Mouse (Mus musculus): ENCODE results near the gene Cyp2c55.

Gene Cyp2c55

DNA sequence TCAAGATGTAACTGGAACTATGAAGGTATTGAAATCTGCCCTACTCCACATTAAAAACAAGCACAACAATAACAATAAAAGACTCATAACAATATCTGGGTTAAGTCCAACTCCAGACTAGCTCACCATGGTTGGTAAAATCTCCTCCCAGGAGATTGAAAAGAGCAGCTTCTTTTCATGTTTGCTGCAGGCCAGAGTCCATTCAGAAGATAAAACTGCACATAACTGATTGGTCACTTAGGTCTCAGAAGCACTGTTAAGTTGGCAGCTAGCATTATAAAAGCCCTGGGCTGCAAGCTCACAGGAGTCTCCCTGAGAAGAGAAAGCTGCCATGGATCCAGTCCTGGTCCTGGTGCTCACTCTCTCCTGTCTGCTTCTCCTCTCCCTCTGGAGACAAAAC is at the start of gene Cyp2c55:
TSS of gene Cyp2c55 (plus strand) at position 305 of the 400 bp plus-strand sequence.
- in situ Hi-C loops (cut with MboI, MseI), result no loop called here

DNA sequence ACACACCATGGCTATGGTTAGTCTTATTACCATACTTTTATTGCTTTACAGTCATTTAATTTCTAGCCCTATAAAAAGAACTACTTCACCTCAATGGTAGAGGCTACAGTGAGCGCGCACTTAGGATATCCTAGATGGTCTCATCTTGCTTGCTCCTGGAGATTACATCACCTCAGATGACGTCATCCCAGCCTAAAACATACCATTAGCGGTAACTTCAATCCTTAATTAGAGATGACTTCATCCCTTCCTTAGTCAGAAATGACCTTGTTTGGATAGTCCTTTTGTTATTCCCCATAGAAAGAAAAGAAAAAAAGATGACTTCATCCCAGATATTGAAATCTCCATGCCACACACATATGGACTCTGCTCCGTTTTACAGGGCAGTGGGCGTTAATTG is 36.1 kb upstream of the Cyp2c55 start:
- in situ Hi-C loops (cut with MboI, MseI), result no loop called here

DNA sequence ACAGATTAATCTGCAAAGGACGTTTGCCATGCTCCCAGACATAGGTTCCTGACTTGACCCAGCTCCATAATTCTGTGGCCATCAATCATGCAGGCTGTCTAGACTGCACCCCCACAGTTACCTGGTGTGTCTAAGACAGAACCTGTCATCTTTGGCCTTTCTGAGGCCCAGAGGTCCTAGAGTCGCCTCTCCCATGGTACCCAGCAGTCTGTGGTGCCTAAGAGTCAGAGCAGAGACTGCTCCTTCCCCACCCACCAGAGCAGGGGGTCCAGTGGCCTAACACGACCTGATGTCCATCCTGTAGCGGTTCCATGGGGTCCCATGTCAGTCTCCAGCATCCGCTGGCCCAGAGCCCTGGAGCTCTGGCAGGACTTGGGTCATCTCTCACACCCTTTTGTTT is 34.2 kb upstream of the Cyp2c55 start:
- in situ Hi-C loops (cut with MboI, MseI), result no loop called here

DNA sequence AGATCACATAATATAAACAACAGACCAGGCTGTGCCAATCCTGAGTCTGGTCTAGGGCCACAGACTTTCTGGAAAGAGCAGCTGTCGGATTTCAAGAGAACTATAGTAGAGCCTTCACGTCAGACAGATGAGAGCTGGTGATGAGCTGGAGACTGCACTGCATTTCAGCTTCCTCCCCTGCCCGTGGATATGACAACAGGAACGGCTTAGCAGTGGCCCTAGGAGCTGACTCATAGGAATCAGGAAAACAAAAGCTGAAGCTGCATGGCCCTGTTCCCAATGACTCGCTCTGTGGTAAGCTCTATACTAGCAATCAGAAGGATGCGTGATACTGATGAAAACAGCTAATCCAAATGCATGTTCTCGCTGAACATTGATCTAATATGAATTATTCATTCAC is 33.2 kb upstream of the Cyp2c55 start:
- in situ Hi-C loops (cut with MboI, MseI), result no loop called here

DNA sequence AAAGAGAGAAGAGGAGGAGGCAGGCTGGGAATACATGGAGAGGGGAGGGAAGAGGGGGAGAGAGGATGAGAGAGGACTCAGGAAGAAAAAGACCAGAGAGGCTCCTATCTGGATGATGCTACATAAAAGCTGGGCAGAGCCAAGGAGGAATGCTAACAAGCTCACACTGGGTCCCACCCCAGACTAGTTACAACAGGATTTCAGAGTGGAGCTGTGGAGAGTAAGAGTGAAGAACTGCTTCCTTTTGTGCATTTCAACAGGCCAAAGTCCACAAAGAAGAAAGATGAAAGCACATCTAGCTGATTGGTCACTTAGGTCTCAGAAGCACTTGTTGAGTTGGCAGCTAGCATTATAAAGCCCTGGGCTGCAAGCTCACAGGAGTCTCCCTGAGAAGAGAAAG is 30.6 kb upstream of the Cyp2c55 start:
- in situ Hi-C loops (cut with MboI, MseI), result loop anchor here (5.0 kb wide), 1 partner anchor 49 kb away; no protein-coding TSS in a partner anchor

DNA sequence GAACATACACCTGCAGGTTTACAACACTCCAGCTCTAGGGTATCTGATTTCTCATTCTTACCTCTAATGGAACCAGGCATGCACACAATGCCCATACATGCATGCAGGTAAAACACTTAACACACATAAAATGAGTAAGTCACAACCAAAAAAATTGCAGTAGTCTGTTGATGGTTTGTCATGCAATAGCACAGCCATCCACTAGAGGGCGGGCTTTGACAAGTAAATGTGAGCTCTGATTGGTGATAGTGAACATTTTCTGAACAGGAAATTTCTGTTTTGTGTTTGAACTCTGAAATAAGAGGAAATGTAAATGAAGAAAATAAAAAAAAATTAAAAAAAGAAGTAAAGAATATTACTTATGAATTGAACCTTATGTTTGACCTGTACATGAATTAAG is 24.9 kb upstream of the Cyp2c55 start:
- in situ Hi-C loops (cut with MboI, MseI), result loop anchor here (5.0 kb wide), 1 partner anchor 1245 kb away; no protein-coding TSS in a partner anchor

DNA sequence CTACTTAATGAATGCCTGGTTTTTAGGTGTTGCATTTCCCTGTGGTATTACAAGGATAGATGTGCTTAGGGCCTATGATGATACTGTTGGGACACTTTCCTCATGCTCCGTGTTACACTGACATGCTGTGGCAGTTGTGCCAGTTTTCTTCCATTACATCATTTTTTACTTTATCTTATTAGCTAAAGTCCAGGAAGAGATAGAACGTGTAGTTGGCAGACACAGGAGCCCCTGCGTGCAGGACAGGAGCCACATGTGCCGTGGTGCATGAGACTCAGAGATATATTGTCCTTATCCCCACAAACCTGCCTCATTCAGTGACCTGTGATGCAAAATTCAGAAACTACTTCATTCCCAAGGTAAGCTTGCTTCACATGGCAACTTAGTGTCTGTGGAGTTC is 8.6 kb upstream of the Cyp2c55 start:
- in situ Hi-C loops (cut with MboI, MseI), result no loop called here

DNA sequence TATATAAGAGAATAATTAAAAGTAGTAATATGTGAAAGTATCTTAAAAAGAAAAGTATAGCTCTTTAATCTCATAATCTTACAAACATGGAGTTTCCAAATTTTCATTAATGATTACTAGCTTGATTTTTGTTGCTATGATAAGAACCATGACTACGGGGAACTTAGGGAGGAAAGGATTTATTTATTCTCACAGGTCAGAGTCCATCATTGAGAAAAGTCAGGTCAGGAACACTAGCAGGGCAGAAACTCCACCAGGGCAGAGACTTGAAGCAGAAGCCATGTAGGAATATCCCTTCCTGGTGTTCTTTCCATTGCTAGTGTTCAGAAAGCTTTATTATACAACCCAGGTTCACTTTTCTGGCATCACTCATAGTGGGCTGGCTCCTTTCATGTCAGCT is 8.1 kb upstream of the Cyp2c55 start:
- in situ Hi-C loops (cut with MboI, MseI), result no loop called here

DNA sequence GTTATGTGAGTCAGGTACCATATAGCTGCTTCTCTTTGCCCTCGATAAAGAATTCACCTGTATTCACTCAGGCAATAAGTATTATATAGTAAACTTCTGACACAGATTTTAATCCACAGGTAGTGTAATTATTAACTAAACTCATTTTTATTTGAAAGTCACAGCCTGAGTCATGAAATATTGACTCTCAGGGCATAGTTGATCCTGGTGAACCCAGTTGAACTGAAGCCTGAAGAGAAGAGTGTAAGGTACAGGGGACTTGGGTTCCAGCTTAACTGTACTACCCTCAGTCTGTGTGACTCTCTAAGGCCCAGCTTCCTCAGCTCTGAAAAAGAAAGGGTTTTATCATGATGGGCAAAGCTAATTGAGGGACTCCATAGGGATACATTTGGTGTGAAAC is 1.7 kb upstream of the Cyp2c55 start:
- in situ Hi-C loops (cut with MboI, MseI), result no loop called here

DNA sequence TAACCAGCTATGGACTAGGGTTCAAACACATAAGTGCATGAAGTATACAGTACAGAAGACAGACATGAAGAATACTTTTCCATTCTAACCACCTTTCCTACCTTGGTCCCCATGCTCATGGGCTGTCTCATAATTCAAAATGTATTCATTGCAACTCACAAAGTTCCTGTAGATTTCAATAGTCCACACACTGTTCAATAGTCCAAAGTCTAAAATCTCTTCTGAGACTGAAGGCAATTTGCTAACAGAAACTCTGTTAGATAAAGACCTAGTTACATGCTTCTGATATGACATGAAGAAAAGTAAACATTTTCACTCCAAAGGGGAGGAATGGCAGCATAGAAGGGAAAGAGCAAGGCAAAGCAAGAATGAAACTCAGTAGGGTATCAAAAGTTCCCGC is 51.1 kb downstream of the Cyp2c55 start:
- in situ Hi-C loops (cut with MboI, MseI), result no loop called here

DNA sequence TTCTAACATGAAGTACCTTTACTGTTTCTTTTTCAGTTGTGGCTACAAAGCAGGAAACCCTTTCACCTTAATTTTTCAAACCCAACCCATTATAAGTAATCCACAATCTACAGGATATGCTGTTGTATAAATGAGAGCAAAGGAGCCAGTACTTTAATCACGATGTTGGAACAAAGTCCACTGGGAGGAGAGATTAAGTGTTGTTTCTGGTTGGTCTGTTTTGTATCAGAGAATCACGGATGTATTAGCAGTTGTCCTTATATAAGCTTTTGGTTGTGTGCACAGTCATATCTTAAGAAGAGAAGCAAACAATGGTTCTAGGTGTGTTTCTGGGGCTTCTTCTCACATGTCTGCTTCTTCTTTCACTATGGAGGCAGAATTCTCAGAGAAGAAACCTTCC is 53.9 kb downstream of the Cyp2c55 start, which contains the start of gene Cyp2c65:
TSS of gene Cyp2c65 (plus strand) at position 297 of the 400 bp plus-strand sequence.
- in situ Hi-C loops (cut with MboI, MseI), result no loop called here
